Mouse (Mus musculus): ENCODE measurements around the gene Slc23a4. TPM values are rescaled to one million over a fixed set of nuclear protein-coding genes. Genes with fewer than 3 reads are reported as not detected.
A peak's percentile ranks its signal among the peaks of the same experiment; 100 is the strongest.

The Slc23a4 gene
- polyA plus RNA-seq (2012): 0.11 and 0.23 TPM in 2 replicates

GRCm38 (mm10) chr6:34988081-34988761 lies at the start of gene Slc23a4:
TSS of gene Slc23a4 (minus strand) at chr6:34988404.
- TF ChIP-seq GATA1 (IDR thresholded peaks at IDR 0.05; ENCODE audit: low read length): no peak

- TF ChIP-seq GATA1 (IDR thresholded peaks at IDR 0.05; ENCODE audit: low read length): no peak
Measured at GRCm38 (mm10) chr6:35033341-35033740, 45.1 kb upstream of the Slc23a4 start.

- TF ChIP-seq GATA1 (IDR thresholded peaks at IDR 0.05; ENCODE audit: low read length): peak; percentile 33
Measured at GRCm38 (mm10) chr6:35032704-35033103, 44.5 kb upstream of the Slc23a4 start.

GRCm38 (mm10) chr6:35030811-35031210 lies 42.6 kb upstream of the Slc23a4 start:
- no peak for TF ChIP-seq GATA1 (IDR thresholded peaks at IDR 0.05; ENCODE audit: low read length)

- no peak for TF ChIP-seq GATA1 (IDR thresholded peaks at IDR 0.05; ENCODE audit: low read length)
Measured at GRCm38 (mm10) chr6:35030226-35030625, 42.0 kb upstream of the Slc23a4 start.

- no peak for TF ChIP-seq GATA1 (IDR thresholded peaks at IDR 0.05; ENCODE audit: low read length)
Measured at GRCm38 (mm10) chr6:35028023-35028422, 39.8 kb upstream of the Slc23a4 start.

- TF ChIP-seq GATA1 (IDR thresholded peaks at IDR 0.05; ENCODE audit: low read length): no peak
Measured at GRCm38 (mm10) chr6:35027257-35027656, 39.1 kb upstream of the Slc23a4 start.

- TF ChIP-seq GATA1 (IDR thresholded peaks at IDR 0.05; ENCODE audit: low read length): no peak
Measured at GRCm38 (mm10) chr6:35016624-35017023, 28.4 kb upstream of the Slc23a4 start.

- TF ChIP-seq GATA1 (IDR thresholded peaks at IDR 0.05; ENCODE audit: low read length): no peak
Measured at GRCm38 (mm10) chr6:35011953-35012352, 23.7 kb upstream of the Slc23a4 start.

- TF ChIP-seq GATA1 (IDR thresholded peaks at IDR 0.05; ENCODE audit: low read length): no peak
Measured at GRCm38 (mm10) chr6:35010705-35011104, 22.5 kb upstream of the Slc23a4 start.

GRCm38 (mm10) chr6:35002261-35002669 lies 14.1 kb upstream of the Slc23a4 start:
- TF ChIP-seq GATA1 (IDR thresholded peaks at IDR 0.05; ENCODE audit: low read length): no peak

- no peak for TF ChIP-seq GATA1 (IDR thresholded peaks at IDR 0.05; ENCODE audit: low read length)
Measured at GRCm38 (mm10) chr6:34999101-34999500, 10.9 kb upstream of the Slc23a4 start.

GRCm38 (mm10) chr6:34996496-34996895 lies 8.3 kb upstream of the Slc23a4 start:
- TF ChIP-seq GATA1 (IDR thresholded peaks at IDR 0.05; ENCODE audit: low read length): no peak

- TF ChIP-seq GATA1 (IDR thresholded peaks at IDR 0.05; ENCODE audit: low read length): no peak
Measured at GRCm38 (mm10) chr6:34995265-34995681, 7.1 kb upstream of the Slc23a4 start.

GRCm38 (mm10) chr6:34994692-34995091 lies 6.5 kb upstream of the Slc23a4 start:
- no peak for TF ChIP-seq GATA1 (IDR thresholded peaks at IDR 0.05; ENCODE audit: low read length)

- no peak for TF ChIP-seq GATA1 (IDR thresholded peaks at IDR 0.05; ENCODE audit: low read length)
Measured at GRCm38 (mm10) chr6:34989263-34989662, 1.1 kb upstream of the Slc23a4 start.

- no peak for TF ChIP-seq GATA1 (IDR thresholded peaks at IDR 0.05; ENCODE audit: low read length)
Measured at GRCm38 (mm10) chr6:34987085-34987645, 1.0 kb downstream of the Slc23a4 start.
